Mouse (Mus musculus) spleen, postnatal 0 days (tissue): ENCODE data around the gene Slc30a1. TPM values are rescaled to one million over a fixed set of nuclear protein-coding genes. Genes with fewer than 3 reads are reported as not detected.

Experiments
- polyA plus RNA-seq: library from polyadenylated mRNA; unstranded; fragments of >200 nt; fragmentation: Nextera tagmentation; extraction: Ambion mirVana; gene quantifications from 2 replicates; pipeline ENCODE4 v1.2.1, GENCODE M21; 2015

Gene Slc30a1
- polyA plus RNA-seq: 3.1 and 3.2 TPM in 2 replicates

GRCm38 (mm10) chr1:191906571-191907430 is at the start of gene Slc30a1:
Gene Slc30a1 (plus strand): TSS chr1:191906767.

Other genes with a start within 250 kb of the Slc30a1 start
- gene Lpgat1, start 188.9 kb upstream of the Slc30a1 start, polyA plus RNA-seq: 6.0 and 8.2 TPM in 2 replicates
- gene Nek2, start 85.3 kb upstream of the Slc30a1 start, polyA plus RNA-seq: 30.7 and 36.7 TPM in 2 replicates
- gene Rd3, start 70.6 kb downstream of the Slc30a1 start, polyA plus RNA-seq: 0.34 and 0.43 TPM in 2 replicates
- gene Traf5, start 185.8 kb downstream of the Slc30a1 start, polyA plus RNA-seq: 10.0 and 13.0 TPM in 2 replicates
- 10.7 and 13.7 TPM in 2 replicates for gene Rcor3, start 231.3 kb downstream of the Slc30a1 start, polyA plus RNA-seq